Mouse (Mus musculus) inflammation-experienced regulatory T-cells, adult 6 months (primary cell): ENCODE measurements around the gene Gm11627. TPM values are rescaled to one million over a fixed set of nuclear protein-coding genes. Genes with fewer than 3 reads are reported as not detected.
A peak's percentile ranks its signal among the peaks of the same experiment; 100 is the strongest.
"Not testable (repeated sequence)": the region's sequence is repeated elsewhere in the genome, so short reads cannot be mapped to it uniquely, and the experiment has no call there.

Experiments used
- ATAC-seq: one replicate; pipeline ENCODE4 v1.8.0; 2017
- polyA plus RNA-seq, 3 experiments: library from polyadenylated mRNA; unstranded; fragments of 100-300 nt; shearing (Covaris generic); gene quantifications; one replicate each; pipeline ENCODE4 v1.2.1; 2017

Gene Gm11627
- polyA plus RNA-seq, 3 experiments from 2014 or later, result not detected

GRCm38 (mm10) chr11:102602816-102603495, 23.7 kb upstream of the Gm11627 start:
- ATAC-seq, result no peak

- no peak for ATAC-seq
Measured at GRCm38 (mm10) chr11:102599912-102600311, 20.7 kb upstream of the Gm11627 start.

- no peak for ATAC-seq
Measured at GRCm38 (mm10) chr11:102595341-102595820, 16.1 kb upstream of the Gm11627 start.

DNA sequence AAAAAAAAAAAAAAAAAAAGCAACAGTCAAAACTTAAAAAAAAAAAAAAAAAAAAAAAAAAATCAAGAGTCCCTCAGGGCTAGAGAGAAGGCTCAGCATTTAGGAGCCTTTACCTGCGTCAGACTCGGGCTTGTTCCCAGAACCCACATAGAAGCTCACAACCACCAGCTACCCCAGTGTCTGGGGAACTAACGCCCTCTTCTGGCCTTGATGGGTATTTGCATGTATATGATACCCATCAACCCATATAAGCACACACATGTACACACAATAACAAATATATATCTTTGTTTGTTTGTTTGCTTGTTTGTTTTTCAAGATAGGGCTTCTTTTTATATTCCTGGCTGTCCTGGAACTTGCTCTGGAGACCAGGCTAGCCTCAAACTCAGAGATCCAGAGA, 8.3 kb upstream of the Gm11627 start:
- ATAC-seq, result no peak

DNA sequence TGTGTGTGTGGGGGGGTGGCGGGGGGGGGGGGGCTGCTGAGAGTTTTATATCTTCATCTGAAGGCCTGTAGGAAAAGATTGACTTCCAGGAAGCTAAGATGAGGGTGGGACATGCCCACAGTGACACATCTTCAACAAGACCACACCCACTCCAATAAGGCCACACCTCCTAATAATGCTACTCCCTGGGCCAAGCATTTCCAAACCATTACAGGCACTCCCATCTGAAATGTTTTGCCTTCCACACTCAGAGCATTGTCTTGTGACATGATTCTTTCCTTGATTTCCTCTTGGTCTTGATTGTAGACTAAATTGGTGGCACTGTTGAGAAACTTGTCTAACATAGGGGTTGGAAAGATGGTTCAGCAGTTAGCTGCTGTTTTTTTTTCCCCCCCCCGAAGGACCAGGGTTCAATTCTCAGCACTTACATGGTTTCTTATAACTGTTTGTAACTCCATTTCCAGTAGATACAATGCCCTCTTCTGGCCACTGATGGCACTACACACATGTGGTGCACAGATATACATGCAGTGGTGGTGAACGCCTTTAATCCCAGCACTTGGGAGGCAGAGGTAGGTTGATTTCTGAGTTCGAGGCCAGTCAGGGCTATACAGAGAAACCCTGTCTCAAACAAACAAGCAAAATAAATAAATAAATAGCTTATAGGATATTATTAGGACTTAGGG, 7.3 kb upstream of the Gm11627 start:
- no peak for ATAC-seq

- ATAC-seq, result no peak
Measured at GRCm38 (mm10) chr11:102582736-102583135, 3.5 kb upstream of the Gm11627 start.

DNA sequence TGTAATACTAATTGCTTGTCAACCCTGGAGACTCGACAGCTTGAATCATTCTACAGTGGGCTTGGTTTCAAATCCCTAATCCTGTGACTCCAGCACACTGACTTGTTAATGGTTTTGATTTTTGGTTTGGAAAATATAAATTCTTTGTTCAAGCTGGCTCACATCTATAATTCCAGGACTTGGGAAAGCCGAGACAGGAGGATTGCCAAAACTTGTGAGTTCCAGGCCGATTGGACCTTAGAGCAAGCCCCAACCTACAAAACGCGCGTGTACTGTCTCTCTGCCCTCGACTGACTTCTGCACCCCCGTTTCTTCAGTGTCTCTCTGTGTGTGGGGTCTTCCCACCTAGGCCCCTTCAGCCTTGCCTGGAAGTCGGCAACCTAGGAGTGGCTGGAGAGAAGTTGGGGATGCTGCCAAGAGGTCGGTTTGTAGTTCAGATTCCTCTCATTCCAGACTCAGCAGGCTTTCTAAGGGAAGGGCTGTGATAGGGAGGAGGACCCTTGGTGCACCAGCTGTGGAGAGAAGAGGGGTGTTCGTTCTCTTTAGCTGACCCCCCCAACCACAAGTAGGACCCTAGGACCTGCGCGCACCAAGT, 2.9 kb upstream of the Gm11627 start:
- no peak for ATAC-seq

GRCm38 (mm10) chr11:102581281-102582015, 2.2 kb upstream of the Gm11627 start:
- ATAC-seq, result no peak

GRCm38 (mm10) chr11:102580034-102580330, 721 bp upstream of the Gm11627 start:
- ATAC-seq, result no peak

DNA sequence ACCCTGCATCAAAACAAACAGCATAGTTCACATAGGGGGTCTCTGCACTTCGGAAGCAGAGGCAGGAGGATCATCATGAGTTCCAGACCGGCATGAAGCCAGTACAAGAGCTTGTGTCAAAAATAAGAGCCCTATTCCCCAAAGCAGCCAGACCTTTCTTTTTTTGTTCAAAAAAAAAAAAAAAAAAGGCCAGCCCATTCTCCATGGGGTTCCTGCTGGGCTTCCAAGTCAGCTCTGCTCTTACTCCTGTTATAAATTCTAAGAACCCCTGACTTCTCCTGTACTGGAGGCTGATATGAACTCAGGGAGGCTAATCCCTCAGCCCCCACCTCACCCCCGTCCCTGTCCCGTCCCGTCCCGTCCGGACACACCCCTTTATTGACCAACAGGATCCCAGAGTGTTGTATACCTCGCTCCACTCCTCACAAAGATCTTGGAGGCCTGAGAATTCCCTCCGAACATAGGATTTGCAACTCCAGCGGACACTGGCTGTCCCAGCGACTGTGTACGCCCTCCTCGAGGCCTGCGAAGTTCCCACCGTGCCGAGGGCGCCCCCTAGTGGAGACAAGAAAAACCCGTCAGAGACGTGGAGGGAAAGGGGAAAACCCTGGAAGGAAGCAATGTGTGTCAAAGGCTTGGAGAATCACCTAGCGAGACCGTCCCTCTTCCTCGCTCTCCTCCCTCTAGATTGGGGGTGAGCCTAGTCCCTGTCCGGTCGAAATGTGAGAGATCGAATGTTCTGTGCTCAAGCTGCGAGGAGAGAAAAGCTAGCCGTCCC, 731 bp downstream of the Gm11627 start:
- peak; percentile 58 for ATAC-seq

- no peak for ATAC-seq
Measured at GRCm38 (mm10) chr11:102576050-102576754, 3.1 kb downstream of the Gm11627 start.

DNA sequence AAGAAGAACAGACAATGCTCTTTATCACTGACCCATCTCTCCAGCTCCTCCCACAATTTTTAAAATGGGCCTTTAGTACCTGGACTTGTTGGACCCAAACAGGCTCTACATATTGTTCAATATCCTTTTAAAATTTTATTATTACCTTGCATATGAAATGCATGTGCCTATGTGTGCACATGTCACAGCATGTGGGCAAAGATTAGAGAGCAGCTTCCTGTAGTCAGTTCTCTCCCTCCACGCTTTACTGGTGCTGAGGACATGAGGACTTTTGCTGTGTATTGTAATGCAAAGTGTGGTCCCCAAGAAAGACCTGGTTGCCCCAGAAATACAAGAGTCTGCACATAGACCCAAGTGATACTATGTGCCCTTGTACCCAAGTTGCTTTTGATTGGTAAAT, 4.2 kb downstream of the Gm11627 start:
- no peak for ATAC-seq

- no peak for ATAC-seq
Measured at GRCm38 (mm10) chr11:102572866-102573663, 6.2 kb downstream of the Gm11627 start.

- ATAC-seq, result no peak
Measured at GRCm38 (mm10) chr11:102568756-102569377, 10.4 kb downstream of the Gm11627 start.

DNA sequence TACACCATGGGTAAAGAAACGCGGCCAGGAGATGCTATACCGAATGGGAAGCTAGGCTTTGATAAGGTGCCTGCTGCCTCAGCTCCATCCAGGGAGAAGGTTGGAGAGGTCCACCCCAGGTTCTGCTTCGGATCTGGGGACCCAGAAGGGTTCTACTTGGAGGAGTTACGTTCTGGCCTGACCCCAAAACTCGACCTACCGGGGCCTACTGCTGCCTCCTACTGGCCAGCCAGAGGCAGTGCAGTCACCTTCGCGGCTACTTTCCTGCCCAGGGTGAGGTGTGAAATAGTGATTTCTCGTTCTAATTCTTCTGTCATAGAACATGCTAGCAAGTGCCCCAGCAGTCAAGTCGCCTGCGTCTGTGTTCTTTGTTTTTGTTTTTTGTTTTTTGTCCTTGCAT, 11.1 kb downstream of the Gm11627 start:
- no peak for ATAC-seq

- no peak for ATAC-seq
Measured at GRCm38 (mm10) chr11:102567723-102568122, 11.5 kb downstream of the Gm11627 start.

- no peak for ATAC-seq
Measured at GRCm38 (mm10) chr11:102567157-102567556, 12.1 kb downstream of the Gm11627 start.

- ATAC-seq, result no peak
Measured at GRCm38 (mm10) chr11:102566290-102566689, 13.0 kb downstream of the Gm11627 start.

DNA sequence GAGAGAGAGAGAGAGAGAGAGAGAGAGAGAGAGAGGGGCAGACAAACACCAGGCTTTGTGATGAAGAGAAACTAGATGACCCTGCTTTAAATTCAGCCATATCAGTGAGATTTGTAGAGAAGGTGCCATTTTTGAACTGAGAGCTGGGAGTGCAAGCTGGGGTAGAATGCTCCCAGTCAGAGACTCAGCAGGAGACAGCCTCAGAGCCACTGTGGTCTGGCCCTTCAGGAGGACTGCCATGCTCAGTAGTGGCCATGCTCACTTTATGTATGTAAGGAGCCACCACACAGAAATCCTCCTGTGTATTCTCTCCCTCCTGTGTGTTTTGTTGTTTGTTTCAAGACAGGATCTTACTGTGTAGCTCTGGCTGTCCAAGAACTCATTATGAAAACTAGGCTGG, 13.5 kb downstream of the Gm11627 start:
- no peak for ATAC-seq

GRCm38 (mm10) chr11:102564952-102565671, 14.1 kb downstream of the Gm11627 start:
- not testable (repeated sequence) for ATAC-seq
